Mouse (Mus musculus) adrenal gland, postnatal 25 days (tissue): ENCODE results near the gene Ppp1r35. TPM values are rescaled to one million over a fixed set of nuclear protein-coding genes. Genes with fewer than 3 reads are reported as not detected.
A peak's percentile ranks its signal among the peaks of the same experiment; 100 is the strongest.

Experiments
- DNase-seq: peaks from one replicate; pipeline ENCODE4 v3.0.0; 2021; ENCODE audit warnings: mixed read lengths
- total RNA-seq: library from RNA; stranded (reverse); gene quantifications from 2 replicates; pipeline ENCODE4 v1.2.3, GENCODE M21; 2021

The Ppp1r35 gene
- total RNA-seq, 1 experiment from 2014 or later: 34.0 TPM

- no peak for DNase-seq
Measured at GRCm38 (mm10) chr5:137751221-137751887, 27.3 kb upstream of the Ppp1r35 start.

DNA sequence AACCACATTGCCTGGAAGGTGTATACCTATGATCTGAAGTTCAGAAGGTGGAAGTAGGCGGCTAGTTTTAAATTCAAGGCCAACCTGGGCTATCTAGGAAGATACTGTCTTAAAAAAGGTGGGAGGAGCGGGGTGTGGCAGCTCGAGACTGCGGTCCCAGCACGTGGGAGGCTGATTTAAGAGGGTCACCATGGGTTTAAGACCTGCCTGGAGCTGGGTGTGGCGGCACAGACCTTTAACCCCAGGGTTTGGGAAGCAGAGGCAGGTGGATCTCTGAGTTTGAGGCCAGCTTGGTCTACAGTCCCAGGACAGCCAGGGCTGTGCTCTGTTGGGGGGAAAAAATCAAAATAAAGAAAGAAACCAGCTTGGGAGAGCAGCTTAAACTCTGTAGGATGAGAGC, 26.7 kb upstream of the Ppp1r35 start:
- no peak for DNase-seq

DNA sequence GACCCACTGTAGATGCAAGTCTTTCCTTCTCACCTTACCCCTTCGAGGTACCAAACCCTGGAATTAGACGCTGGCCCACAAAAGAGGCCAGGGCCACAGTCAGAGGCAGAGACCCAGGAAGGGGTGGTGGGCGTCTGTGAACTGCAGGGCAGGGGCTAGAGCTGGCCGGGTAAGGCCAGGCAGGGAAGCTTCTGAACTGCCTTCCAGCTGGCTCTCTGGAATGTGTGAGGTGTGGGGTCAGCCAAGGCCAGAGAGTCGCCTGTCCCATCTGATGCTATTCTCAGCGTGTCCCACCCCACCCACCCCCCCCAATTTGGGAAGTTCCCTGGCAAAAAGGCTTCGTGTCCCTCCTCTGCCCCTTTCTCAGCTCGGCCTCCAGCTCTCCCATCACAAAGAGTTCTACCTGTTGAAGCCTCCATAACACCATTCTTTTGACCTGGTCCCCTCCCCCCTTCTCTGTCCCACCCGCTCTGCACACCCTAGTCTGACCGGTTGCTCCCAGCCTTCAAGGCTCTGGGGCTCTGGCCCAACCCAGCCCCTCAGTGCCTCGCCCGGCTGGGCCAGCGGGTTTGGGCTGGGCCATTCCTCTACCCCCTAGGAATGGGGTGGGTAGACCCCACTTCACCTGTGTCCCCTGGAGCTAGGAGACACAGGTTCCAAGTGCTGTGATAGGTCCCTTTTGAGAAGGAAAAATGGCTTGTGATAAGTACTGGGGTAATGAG, 25.4 kb upstream of the Ppp1r35 start:
- no peak for DNase-seq

DNA sequence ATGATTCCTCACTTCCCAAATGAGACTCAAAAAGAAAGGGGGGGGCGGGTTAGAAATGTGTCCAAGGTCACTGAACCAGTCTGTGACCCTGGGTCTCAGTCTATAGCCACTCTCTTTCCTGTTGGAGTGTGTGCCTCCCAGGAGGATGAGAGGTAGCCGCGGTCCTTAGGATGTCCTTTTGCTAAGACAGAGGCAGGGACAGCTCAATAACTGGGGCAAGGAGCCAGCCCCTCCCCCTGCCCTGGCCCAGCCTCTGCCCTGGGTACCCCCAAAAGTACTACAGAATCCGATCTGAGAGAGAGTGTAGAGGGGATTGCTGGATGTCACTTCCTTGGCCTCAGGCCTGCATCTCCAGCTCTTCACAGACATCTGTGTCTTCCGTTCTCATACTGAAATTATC, 23.2 kb upstream of the Ppp1r35 start:
- no peak for DNase-seq

DNA sequence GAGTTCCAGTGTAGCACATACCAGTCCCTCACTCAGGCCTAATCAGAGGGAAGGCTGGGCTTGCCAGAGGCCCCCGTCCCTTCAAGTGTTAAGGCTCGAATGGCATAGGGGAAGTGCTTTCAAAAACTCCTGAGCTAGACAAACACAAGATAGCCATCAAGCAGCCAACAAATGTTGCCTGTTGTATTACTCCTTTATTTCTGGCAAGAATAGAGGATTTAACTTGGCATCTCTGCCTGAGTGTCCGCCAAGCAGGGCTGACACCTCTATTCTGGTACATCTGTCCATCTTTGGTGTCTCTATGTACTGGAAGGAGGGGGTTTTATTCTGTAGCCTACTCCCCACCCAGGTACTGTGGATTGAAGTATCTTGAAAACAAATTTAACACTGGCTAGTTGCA, 22.5 kb upstream of the Ppp1r35 start:
- no peak for DNase-seq

- DNase-seq: peak; percentile 83
Measured at GRCm38 (mm10) chr5:137756882-137757661, 21.6 kb upstream of the Ppp1r35 start.

GRCm38 (mm10) chr5:137757887-137758286, 20.8 kb upstream of the Ppp1r35 start:
- DNase-seq: no peak

DNA sequence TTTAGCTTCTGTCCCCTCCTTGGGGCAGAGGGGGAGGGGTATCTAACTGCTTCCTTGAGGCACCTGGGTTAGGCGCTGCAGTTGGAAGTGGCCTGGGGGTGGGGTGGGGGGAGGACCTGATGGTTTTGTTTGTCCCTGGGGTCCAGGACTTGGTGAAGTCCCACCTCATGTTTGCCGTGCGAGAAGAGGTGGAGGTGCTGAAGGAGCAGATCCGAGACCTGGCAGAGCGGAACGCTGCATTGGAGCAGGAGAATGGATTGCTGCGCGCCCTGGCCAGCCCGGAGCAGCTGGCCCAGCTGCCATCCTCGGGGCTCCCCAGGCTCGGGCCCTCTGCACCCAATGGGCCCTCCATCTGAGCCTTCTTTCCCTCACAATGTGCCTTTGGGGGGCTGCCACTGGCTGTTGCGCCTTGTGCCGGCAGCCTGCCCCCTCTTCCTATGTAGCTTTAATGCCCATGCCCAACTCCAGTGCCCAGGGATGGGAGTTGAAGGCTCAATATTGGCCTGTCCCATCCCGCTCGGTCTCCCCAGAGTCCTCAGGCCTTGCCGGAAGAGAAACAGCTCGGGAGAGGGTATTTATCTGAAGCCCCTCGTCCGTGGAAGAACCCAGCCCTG, 19.6 kb upstream of the Ppp1r35 start:
- DNase-seq: no peak

- DNase-seq: peak; percentile 82
Measured at GRCm38 (mm10) chr5:137759971-137760412, 18.7 kb upstream of the Ppp1r35 start.

DNA sequence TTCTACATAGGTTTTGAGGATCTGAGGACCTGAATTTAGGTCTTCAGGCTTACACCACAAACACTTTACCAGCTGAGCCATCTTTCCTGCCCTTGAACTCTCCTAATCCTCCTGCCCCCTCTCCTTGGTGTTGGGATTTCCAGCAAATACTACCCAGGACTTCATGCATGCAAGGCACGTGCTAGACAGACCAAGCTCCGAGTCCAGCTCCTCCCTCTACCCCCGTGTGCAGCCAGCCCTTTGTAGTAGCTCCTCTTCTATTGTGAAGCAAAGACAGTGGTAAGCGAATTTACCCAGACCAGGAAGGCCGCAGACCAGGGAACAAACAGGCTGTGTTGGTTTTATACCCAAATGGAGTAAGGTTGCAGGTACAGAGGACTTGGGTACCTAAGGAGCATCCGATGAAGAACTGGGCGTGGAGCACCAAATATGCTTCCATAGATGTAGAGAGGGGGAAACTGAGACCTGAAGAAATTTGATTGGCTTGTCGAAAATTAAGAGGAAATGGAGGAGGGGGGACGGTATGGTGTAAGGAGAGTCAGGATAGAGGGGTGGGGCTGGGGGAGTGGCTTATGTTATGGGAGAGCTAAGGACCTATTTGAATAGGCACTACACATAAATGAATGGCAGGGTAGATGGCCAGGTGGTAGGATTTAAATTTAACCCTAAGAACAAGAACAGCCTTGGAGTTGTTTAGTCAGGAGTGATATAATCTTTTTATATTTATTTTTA, 13.9 kb upstream of the Ppp1r35 start:
- no peak for DNase-seq

- DNase-seq: no peak
Measured at GRCm38 (mm10) chr5:137766270-137766669, 12.4 kb upstream of the Ppp1r35 start.

DNA sequence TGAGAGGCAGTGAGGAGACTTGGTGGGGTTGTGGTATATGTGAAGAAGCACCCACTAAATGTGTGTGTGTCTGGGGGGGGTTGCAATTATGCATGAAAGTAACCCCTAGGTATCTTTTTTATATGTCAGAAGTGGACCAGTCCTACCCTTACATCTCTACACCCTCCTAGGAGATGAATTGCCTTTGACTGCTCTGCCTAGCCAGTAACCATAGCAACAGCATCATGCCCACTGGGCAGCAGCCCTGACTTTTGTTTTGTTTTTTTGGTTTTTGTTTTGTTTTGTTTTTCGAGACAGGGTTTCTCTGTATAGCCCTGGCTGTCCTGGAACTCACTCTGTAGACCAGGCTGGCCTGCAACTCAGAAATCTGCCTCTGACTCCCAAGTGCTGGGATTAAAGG, 10.2 kb upstream of the Ppp1r35 start:
- no peak for DNase-seq

GRCm38 (mm10) chr5:137770709-137771108, 7.9 kb upstream of the Ppp1r35 start:
- DNase-seq: no peak

GRCm38 (mm10) chr5:137772755-137773154, 5.9 kb upstream of the Ppp1r35 start:
- DNase-seq: no peak

GRCm38 (mm10) chr5:137775587-137776290, 2.9 kb upstream of the Ppp1r35 start:
- no peak for DNase-seq

DNA sequence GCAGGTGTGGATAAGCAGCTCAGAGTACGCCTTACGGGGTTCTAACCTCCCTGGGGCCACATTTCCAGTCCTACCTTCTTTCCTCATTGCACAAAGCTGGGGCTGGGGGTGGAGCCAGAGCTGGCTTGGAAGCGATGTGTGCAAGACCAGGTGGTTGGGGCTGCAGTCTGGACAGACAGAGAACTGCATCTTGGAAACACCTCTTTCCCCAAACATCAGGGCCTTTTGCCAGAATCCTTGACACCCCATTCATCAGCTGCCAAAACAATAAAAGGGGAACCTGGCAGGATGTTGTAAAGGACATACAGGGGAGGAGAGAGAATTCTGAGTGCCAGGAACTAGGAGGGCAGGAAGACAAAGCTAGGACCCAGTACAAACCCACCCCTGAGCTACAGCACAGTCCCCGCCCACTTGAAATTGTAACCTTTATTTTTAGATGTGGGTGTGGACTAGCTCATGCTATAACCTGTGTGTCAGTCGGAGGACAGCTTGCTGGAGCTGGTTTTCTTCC, 2.2 kb upstream of the Ppp1r35 start:
- DNase-seq: peak; percentile 19

GRCm38 (mm10) chr5:137777267-137777845, 1.3 kb upstream of the Ppp1r35 start:
- DNase-seq: no peak

- peak; percentile 62 for DNase-seq
Measured at GRCm38 (mm10) chr5:137779053-137779933, 644 bp downstream of the Ppp1r35 start.

DNA sequence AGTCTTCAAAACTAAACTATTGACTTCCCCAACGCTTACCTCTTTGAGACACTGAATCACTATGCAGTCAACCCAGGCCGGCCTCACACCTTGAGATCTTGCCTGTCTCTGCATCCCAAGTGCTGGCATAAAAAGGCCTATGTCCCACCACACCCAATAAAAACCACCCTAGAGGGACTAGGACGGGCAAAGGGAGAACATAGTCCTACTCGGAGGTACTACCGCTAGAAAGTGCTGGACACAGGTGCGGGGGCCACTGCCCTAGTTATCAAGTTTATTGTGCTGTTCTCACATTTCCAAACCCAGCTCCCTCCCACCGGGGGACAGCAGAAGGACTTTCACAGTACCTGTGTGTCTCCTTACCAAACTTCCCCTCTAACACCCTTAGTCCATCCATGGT, 3.0 kb downstream of the Ppp1r35 start:
- DNase-seq: no peak
